Mouse (Mus musculus): ENCODE results near the gene Klhdc3. TPM values are rescaled to one million over a fixed set of nuclear protein-coding genes. Genes with fewer than 3 reads are reported as not detected.

Gene Klhdc3
- total and polyA plus RNA-seq, 3 experiments = 19.5 to 126 (median 72.3) TPM

- no peak overlapping the region for H3K4me3 ChIP-seq (replicated peaks in 1 of 3; ENCODE audit: low read depth in 2 of 3, low read length in 2 of 3, poor library complexity in 1 of 3)
- H3K79me2 ChIP-seq (replicated peaks; ENCODE audit: control insufficient read depth, extremely low read depth, insufficient read depth, poor library complexity, severe bottlenecking) = peaks cover 3% of the 10 kb centered on the region; the same call in 1 of the 2 replicates
- no peaks in the 10 kb centered on the region for H3K9me3 ChIP-seq (replicated peaks; ENCODE audit: low read length)
- H3K9ac ChIP-seq (ENCODE audit: insufficient read depth, low read depth) = no peak overlapping the region
- H3K4me1 ChIP-seq (ENCODE audit: control insufficient read depth in 1 of 2, insufficient read depth in 2 of 2) = peaks cover 8 to 19% of the 10 kb centered on the region in 2 experiments
- H3K36me3 ChIP-seq (replicated peaks in 1 of 2; ENCODE audit: control insufficient read depth in 1 of 2, insufficient read depth in 1 of 2, low read length in 1 of 2) = peaks cover 8 to 70% of the 10 kb centered on the region in 2 experiments
- in situ Hi-C loops (cut with MboI; ENCODE audit: low pct_ligation_motif_present, low pct_unique_long_range_greater_than_20kb, low sequenced_read_pairs) = no loop called here
- TF ChIP-seq JUND (conservative IDR thresholded peaks at IDR 0.05; ENCODE audit: low read depth, low read length) (no peak), MEF2A (IDR thresholded peaks at IDR 0.05; ENCODE audit: borderline replicate concordance, low read depth, low read length) (no peak), MXI1 (IDR thresholded peaks at IDR 0.05; ENCODE audit: low read depth, low read length) (no peak), USF2 (conservative IDR thresholded peaks at IDR 0.05; ENCODE audit: low read depth, low read length) (no peak), MAFK (IDR thresholded peaks at IDR 0.05; ENCODE audit: insufficient replicate concordance, low read length) (no peak), RCOR1 (conservative IDR thresholded peaks at IDR 0.05; ENCODE audit: low read depth, low read length) (no peak), ZKSCAN1 (IDR thresholded peaks at IDR 0.05; ENCODE audit: borderline replicate concordance, low read depth, low read length) (no peak), ELF1 (IDR thresholded peaks at IDR 0.05; ENCODE audit: low read depth, low read length) (no peak)
- dilution Hi-C loops (cut with MboI; ENCODE audit: extremely low pct_ligation_motif_present, extremely low pct_unique_long_range_greater_than_20kb, low sequenced_read_pairs) = no loop called here
- H3K27me3 ChIP-seq (replicated peaks) = no peaks in the 10 kb centered on the region
- no peak overlapping the region for H3K4me2 ChIP-seq (ENCODE audit: insufficient read depth, low read depth, poor library complexity, severe bottlenecking)
- no peak for DNase-seq (ENCODE audit: extremely low read depth)
- H3K27ac ChIP-seq (ENCODE audit: insufficient read depth, low read depth) = no peak overlapping the region
These were observed 17.8 kb upstream of the Klhdc3 start for GRCm38 (mm10) chr17:46698515-46698914.

GRCm38 (mm10) chr17:46694517-46695063 is 13.9 kb upstream of the Klhdc3 start:
- H3K4me2 ChIP-seq (ENCODE audit: insufficient read depth, low read depth, poor library complexity, severe bottlenecking) = no peak overlapping the region
- H3K4me1 ChIP-seq (ENCODE audit: control insufficient read depth in 1 of 2, insufficient read depth in 2 of 2) = no peaks in the 10 kb centered on the region
- H3K79me2 ChIP-seq (replicated peaks; ENCODE audit: control insufficient read depth, extremely low read depth, insufficient read depth, poor library complexity, severe bottlenecking) = no peaks in the 10 kb centered on the region; the same call in 1 of the 2 replicates
- no peak overlapping the region for H3K4me3 ChIP-seq (replicated peaks in 1 of 3; ENCODE audit: low read depth in 2 of 3, low read length in 2 of 3, poor library complexity in 1 of 3)
- peaks cover 9 to 72% of the 10 kb centered on the region in 2 experiments for H3K36me3 ChIP-seq (replicated peaks in 1 of 2; ENCODE audit: control insufficient read depth in 1 of 2, insufficient read depth in 1 of 2, low read length in 1 of 2)
- dilution Hi-C loops (cut with MboI; ENCODE audit: extremely low pct_ligation_motif_present, extremely low pct_unique_long_range_greater_than_20kb, low sequenced_read_pairs) = no loop called here
- TF ChIP-seq JUND (conservative IDR thresholded peaks at IDR 0.05; ENCODE audit: low read depth, low read length) = no peak
- TF ChIP-seq TBP (conservative IDR thresholded peaks at IDR 0.05; ENCODE audit: low read depth, low read length) = no peak
- no peak for TF ChIP-seq MEF2A (IDR thresholded peaks at IDR 0.05; ENCODE audit: borderline replicate concordance, low read depth, low read length)
- TF ChIP-seq MAZ (IDR thresholded peaks at IDR 0.05; ENCODE audit: low read depth, low read length) = no peak
- TF ChIP-seq USF2 (conservative IDR thresholded peaks at IDR 0.05; ENCODE audit: low read depth, low read length) = no peak
- no peak for TF ChIP-seq EP300 (IDR thresholded peaks at IDR 0.05; ENCODE audit: low read length)
- TF ChIP-seq MAFK (IDR thresholded peaks at IDR 0.05; ENCODE audit: insufficient replicate concordance, low read length) = no peak
- no peak for TF ChIP-seq RAD21 (IDR thresholded peaks at IDR 0.05; ENCODE audit: low read depth, low read length)
- no peak for TF ChIP-seq CTCF (conservative IDR thresholded peaks at IDR 0.05 in 1 of 2, IDR thresholded peaks at IDR 0.05 in 1 of 2; ENCODE audit: low read depth in 2 of 2, low read length in 2 of 2)
- TF ChIP-seq IRF4 (IDR thresholded peaks at IDR 0.05; ENCODE audit: low read depth, low read length) = no peak
- TF ChIP-seq ZNF384 (IDR thresholded peaks at IDR 0.05; ENCODE audit: low read depth, low read length) = no peak
- no peak for TF ChIP-seq ZMIZ1 (IDR thresholded peaks at IDR 0.05; ENCODE audit: low read depth, low read length)
- no peak for TF ChIP-seq JUN (IDR thresholded peaks at IDR 0.05; ENCODE audit: insufficient read depth, low read depth, low read length)
- TF ChIP-seq SMC3 (IDR thresholded peaks at IDR 0.05; ENCODE audit: low read depth, low read length) = no peak
- no peak for TF ChIP-seq ELF1 (IDR thresholded peaks at IDR 0.05; ENCODE audit: low read depth, low read length)
- TF ChIP-seq MAX (IDR thresholded peaks at IDR 0.05; ENCODE audit: low read length) = no peak
- TF ChIP-seq MXI1 (IDR thresholded peaks at IDR 0.05; ENCODE audit: low read depth, low read length) = no peak
- no peak for TF ChIP-seq POLR2A (IDR thresholded peaks at IDR 0.05; ENCODE audit: low read depth, low read length)
- no peak overlapping the region for H3K9ac ChIP-seq (ENCODE audit: insufficient read depth, low read depth)
- no peak overlapping the region for H3K27ac ChIP-seq (ENCODE audit: insufficient read depth, low read depth)
- DNase-seq (ENCODE audit: extremely low read depth) = no peak
- in situ Hi-C loops (cut with MboI; ENCODE audit: low pct_ligation_motif_present, low pct_unique_long_range_greater_than_20kb, low sequenced_read_pairs) = no loop called here
- H3K27me3 ChIP-seq (replicated peaks) = no peaks in the 10 kb centered on the region
- H3K9me3 ChIP-seq (replicated peaks; ENCODE audit: low read length) = no peaks in the 10 kb centered on the region

Data from CH12.LX (cell line).